Mouse (Mus musculus) gastrocnemius, postnatal 4 days (tissue): ENCODE measurements around the gene Ap3d1. TPM values are rescaled to one million over a fixed set of nuclear protein-coding genes. Genes with fewer than 3 reads are reported as not detected.

Source experiments
- DNase-seq, 2 experiments: peaks; one replicate each; pipeline ENCODE4 v3.0.0; 2021 to 2022; ENCODE audit warnings: low spot score in 2 of 2, mixed read lengths in 2 of 2
- total RNA-seq, 2 experiments: library from RNA; stranded (reverse); gene quantifications; 2 replicates each; pipeline ENCODE4 v1.2.3; 2021

Ap3d1 gene
- total RNA-seq, 2 experiments from 2014 or later, result 52.1 to 58.7 TPM

- no peak for DNase-seq
These were observed 37.0 kb downstream of the Ap3d1 start for GRCm38 (mm10) chr10:80705033-80705432.

GRCm38 (mm10) chr10:80704418-80704817 is 37.6 kb downstream of the Ap3d1 start:
- no peak for DNase-seq

GRCm38 (mm10) chr10:80703643-80704042 is 38.4 kb downstream of the Ap3d1 start:
- DNase-seq, result no peak

GRCm38 (mm10) chr10:80702536-80703390 is 39.3 kb downstream of the Ap3d1 start:
- DNase-seq, result peak; percentile 89 to 96

GRCm38 (mm10) chr10:80701721-80702535 is 40.1 kb downstream of the Ap3d1 start, which contains the start of the genes Mob3a and Izumo4:
Gene Mob3a, minus strand, starts transcription at chr10:80701977.
Gene Izumo4, plus strand, starts transcription at chr10:80702184.
- DNase-seq, result peak; percentile 98

GRCm38 (mm10) chr10:80700732-80701131 is 41.3 kb downstream of the Ap3d1 start:
- no peak for DNase-seq

GRCm38 (mm10) chr10:80700038-80700504 is 42.0 kb downstream of the Ap3d1 start:
- no peak for DNase-seq

- DNase-seq, result no peak
These were observed 43.5 kb downstream of the Ap3d1 start for GRCm38 (mm10) chr10:80698605-80699004.

GRCm38 (mm10) chr10:80697812-80698211 is 44.3 kb downstream of the Ap3d1 start:
- no peak for DNase-seq

GRCm38 (mm10) chr10:80697393-80697787 is 44.7 kb downstream of the Ap3d1 start:
- no peak for DNase-seq

- DNase-seq, result no peak
These were observed 45.3 kb downstream of the Ap3d1 start for GRCm38 (mm10) chr10:80696502-80697392.

- DNase-seq, result no peak
These were observed 46.1 kb downstream of the Ap3d1 start for GRCm38 (mm10) chr10:80695801-80696501.

- DNase-seq, result no peak
These were observed 46.9 kb downstream of the Ap3d1 start for GRCm38 (mm10) chr10:80695186-80695585.

GRCm38 (mm10) chr10:80694159-80694938 is 47.7 kb downstream of the Ap3d1 start:
- DNase-seq, result no peak

GRCm38 (mm10) chr10:80693401-80694045 is 48.5 kb downstream of the Ap3d1 start:
- DNase-seq, result no peak

GRCm38 (mm10) chr10:80692249-80693165 is 49.6 kb downstream of the Ap3d1 start:
- DNase-seq, result no peak

GRCm38 (mm10) chr10:80687850-80688249 is 54.2 kb downstream of the Ap3d1 start:
- DNase-seq, result peak in 1 of 2 experiments; percentile 66

- DNase-seq, result no peak
These were observed 55.4 kb downstream of the Ap3d1 start for GRCm38 (mm10) chr10:80686617-80687016.
